Mouse (Mus musculus) adrenal gland (tissue): ENCODE data around the gene Syn3.

Experiments used
- intact Hi-C: fragments of 180-260 bp; cut with DNase I; formaldehyde crosslinking; loops from one replicate; pipeline ENCODE4 v1.15.1; 2025

Gene Syn3

DNA sequence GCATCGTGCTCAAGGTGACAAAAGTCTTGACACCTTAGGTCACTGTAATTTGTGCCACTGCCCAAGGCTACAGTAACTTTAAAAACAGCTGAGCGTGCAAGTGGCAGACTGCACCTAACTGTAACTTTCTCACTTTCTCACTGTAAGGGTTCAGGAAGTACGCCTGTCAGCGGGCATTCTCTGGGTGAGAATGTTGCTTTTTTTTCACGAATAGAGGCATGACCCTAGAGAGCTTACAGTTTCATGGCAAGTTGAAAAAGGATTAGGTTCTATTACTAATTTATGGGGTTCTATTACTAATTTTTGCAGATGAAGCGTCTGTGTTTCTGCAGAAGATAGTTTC, 476.3 kb downstream of the Syn3 start:
- intact Hi-C loops: loop anchor here (5.0 kb wide), 1 partner anchor 55 kb away; no protein-coding TSS in a partner anchor

DNA sequence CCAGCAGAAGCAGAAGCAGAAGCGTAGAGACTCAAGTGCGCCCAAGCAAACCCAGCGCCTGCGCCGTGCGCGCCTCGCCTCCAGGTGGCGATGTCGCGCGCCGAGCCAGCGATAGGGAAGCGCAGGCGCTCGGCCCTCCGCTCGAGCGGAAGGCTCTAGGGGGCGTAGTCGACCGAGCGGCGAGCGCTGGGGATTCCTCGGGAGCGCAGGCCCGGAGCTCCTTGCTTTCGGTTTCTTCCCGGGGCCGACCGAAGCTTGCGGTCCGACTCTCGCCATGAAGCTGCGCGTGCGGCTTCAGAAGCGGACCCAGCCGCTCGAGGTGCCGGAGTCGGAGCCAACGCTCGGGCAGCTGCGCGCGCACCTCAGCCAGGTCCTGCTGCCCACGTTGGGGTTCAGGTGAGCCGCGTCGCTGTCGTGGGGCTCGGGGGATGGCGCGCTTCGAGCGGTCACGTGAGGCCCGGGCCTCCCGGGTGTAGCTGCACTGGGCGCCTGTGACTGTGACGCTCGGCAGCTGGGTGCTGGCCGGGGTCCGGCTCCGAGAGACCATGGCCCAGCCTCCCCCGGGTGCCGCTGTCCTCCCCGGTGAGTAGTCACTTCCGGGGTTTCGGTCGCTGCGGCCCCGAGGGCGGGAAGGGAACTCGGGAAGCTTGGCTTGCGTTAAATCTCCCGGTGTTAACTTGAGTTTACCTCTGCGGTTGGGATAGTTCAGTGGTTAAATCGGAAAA, 476.8 kb downstream of the Syn3 start, which contains the start of gene Fbxo7:
Gene Fbxo7, plus strand, starts transcription at position 224 of the 725 bp plus-strand sequence.
- intact Hi-C loops: loop anchor here (5.0 kb wide), 1 partner anchor 55 kb away; no protein-coding TSS in a partner anchor

DNA sequence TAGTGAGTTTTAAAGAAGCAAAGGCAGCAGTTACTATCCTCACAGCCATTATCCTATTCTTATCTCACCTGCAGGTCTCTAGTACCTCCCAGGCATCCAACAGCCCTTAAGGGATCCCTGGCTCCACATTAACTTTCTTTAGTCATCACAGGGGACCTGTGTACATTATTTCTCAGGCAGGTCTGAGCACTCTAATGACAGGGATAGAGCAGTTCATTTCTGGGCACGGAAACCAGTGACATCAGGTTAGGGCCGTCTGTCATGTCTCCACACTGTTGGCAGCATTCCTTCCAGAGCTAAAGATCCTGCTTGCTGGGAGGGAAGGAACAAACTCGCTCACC, 477.3 kb downstream of the Syn3 start:
- intact Hi-C loops: loop anchor here (5.0 kb wide), 1 partner anchor 54 kb away; no protein-coding TSS in a partner anchor

DNA sequence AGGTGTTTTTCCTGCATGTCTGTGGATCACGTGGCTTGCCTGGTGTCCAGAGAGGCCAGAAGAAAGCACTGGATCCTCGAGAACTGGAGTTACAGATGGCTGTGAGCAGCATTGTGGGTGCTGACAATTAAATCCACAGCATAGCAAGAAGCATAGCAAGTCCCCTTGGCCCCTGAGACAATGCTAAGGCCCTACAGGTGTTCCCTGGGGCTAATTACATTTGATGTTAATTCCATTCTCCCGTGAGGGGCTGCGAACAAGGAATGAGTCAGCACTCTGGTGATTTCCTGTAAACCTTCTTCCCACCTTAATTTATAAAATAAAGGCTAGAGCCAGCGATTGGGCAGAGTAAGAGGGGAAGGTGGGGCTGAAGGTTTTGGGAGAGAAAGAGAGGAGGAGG, 479.9 kb downstream of the Syn3 start:
- intact Hi-C loops: no loop called here

DNA sequence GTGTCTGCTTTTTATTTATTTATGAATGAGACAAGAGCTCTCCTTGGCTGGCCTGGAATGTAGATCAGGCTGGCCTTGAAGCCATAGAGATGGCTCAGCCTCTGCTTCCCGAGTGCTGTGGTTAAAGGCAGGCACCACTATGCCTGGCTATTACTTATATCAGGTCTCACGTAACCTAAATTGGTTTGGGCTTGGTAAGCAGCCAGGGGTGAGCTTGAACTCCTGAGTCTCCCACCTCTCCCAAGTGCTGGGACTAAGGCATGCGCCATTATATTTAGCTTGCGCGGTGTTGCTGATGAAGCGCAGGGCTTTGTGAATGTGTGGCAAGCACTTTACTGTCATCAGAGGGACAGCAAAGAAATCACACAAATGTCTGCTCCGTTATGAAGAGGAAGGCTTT, 480.9 kb downstream of the Syn3 start:
- intact Hi-C loops: no loop called here

DNA sequence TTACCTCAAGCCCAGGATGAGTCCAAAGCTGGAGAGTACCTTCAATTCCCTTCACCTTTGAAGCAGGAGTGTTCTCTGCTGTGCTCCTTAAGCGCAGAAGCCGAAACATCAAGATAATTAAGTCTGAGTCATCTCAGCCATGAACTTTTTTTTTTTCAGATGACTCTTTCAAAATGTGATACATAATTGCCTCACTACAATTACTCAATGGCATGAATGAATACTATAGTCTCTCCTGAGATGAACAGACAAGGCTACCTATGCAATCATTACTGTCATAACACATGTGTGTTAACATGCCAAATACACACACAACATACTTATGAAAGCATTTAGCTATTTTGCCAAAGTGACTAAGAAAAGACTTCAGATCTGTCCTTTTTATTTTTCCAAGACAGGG, 486.9 kb downstream of the Syn3 start, which contains the start of gene Bpifc:
Gene Bpifc, minus strand, starts transcription at position 115 of the 400 bp plus-strand sequence.
- intact Hi-C loops: no loop called here

DNA sequence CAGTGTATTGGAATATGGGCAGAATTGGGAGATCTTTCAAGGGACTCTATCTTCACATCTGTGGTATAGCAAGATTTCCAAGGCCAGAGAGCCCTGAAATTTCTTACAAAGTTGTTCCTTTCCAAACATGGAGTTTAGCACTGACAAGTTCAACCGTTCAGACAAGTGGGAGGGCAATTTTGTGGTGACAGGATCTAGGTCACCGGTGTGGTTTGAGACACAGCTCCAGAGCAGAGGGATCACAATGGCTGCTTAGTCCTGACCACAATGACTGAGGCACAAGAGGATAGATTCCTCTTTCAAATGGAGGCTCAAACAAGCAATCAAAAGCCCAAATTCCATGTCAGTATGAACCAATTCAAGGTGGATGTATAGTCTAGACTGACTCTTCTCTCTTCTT, 487.5 kb downstream of the Syn3 start:
- intact Hi-C loops: no loop called here

DNA sequence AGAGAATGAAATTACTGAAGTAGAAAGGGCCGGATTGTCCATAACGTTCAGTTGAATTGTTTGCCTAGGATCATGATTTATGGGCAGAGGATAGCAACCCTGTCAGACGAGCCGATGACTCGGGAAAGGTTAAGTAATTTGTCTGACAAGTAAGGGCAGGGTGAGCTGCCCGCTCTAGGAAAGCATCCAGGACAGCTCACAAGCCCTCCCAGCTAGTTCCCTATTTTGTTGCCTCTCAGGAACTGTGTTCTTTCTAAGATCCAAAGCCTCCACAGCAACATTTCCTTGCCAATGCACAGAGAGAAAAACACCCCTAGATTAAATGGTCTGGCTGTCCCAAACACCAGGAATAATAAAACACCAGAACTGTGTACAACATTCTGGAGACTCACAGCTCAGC, 488.1 kb downstream of the Syn3 start:
- intact Hi-C loops: no loop called here

DNA sequence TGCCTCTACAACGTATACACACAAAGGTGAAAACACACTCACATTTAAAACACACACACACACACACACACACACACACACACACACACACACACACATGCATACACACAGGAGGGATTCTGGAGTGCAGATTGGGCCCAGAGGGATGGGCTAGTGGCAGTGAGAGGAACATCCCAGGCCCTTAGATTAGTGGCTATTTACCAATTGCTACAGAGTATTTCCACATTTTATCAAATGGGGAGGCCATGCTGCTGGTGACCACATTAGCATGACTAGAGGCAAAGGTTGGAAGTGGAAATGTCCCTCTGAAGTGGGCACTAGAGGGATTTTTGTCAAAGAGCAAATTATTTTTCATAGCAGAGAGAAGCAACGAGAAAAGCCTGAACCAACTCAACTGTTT, 489.0 kb downstream of the Syn3 start:
- intact Hi-C loops: no loop called here

DNA sequence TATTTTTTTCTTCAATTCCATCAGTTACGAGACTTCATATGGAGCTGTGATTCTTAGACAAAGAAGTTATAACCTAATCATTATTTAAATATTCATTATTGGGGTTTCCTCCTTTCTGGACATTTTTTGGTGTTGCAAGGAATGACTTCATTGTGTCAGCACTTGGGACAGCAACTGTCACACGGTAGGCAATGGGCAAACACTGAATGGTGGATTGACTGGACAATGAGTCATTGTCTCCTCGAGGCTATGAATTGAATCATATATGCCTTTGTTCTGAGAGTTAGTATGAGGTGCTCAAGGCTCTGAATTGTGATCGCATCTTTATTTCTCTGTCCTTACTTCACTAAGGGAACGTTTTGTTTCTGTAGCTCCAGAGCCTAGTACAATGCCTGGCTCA, 492.2 kb downstream of the Syn3 start:
- intact Hi-C loops: no loop called here
